Mouse (Mus musculus) layer of hippocampus, adult 9-10 months (tissue): Measurements from ENCODE around the gene Mageb4.
"Not testable (repeated sequence)": the region's sequence is repeated elsewhere in the genome, so short reads cannot be mapped to it uniquely, and the experiment has no call there.

ENCODE experiments used
- DNase-seq: peaks from one replicate; pipeline ENCODE4 v3.0.0; 2022; ENCODE audit warnings: low spot score

Gene Mageb4

DNA sequence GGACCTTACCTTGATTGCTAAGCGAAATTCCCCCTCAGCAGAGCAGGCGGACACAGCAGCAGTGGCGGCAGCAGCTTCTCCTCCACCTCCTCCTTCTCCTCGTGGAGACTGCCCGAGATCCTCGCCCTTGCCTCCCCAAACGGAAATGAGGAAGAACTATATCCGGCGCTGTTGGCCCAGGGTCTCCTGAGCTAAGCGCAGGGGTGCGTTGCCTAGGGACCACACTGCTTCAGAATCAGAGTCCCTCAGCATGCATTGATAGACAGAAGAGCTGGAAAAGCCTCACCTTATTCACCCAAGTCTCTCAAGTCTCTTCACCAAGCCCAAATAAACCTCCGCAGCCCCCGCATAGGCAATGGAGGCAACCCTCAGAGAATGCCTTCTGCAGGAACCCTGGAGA is at the start of gene Mageb4:
Gene Mageb4 (minus strand): TSS at position 101 of the 400 bp plus-strand sequence.
- DNase-seq = not testable (repeated sequence)

DNA sequence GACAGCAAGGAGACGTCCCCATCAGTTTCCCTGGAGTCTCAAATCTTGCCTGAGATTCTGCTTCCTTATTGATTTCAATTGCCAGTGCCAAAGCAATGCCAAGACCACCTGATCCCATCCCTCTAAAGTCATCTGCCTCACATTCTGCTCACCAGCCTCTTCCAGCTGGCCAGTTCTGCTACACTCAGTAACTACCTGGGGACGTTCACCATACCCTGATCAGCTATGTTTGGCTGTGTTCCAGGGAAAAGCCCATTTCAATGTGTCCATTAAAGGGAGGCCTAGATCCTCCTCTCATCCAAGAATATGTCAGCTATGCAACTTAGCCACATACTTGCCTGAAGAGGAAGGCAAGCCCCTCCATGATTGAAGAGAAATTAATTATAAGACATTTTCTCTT is 20.3 kb downstream of the Mageb4 start:
- not testable (repeated sequence) for DNase-seq

DNA sequence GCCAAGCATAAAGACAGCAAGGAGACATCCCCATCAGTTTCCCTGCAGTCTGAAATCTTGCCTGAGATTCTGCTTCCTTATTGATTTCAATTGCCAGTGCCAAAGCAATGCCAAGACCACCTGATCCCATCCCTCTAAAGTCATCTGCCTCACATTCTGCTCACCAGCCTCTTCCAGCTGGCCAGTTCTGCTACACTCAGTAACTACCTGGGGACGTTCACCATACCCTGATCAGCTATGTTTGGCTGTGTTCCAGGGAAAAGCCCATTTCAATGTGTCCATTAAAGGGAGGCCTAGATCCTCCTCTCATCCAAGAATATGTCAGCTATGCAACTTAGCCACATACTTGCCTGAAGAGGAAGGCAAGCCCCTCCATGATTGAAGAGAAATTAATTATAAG is 58.9 kb downstream of the Mageb4 start:
- DNase-seq = not testable (repeated sequence)

DNA sequence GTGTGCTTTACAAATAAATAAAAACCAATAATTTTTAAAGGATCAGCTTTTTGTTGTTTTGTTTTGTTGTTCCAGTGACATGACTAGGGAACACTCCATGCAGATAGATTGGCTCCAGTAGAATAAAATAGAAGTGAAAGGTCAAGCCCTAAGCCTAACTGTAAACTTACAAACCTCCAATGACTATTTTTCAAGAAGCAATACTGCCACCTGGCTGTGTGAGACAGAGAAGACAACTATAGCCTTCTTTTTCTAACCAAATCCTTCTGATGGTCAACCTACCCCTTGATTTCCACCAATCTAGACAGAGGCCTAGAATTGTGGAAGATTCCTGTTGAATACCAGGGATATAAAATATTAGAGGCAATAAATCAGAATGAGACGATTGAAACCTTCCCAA is 67.6 kb downstream of the Mageb4 start:
- no peak for DNase-seq
